Mouse (Mus musculus): ENCODE results near the gene Tmem248. TPM values are rescaled to one million over a fixed set of nuclear protein-coding genes. Genes with fewer than 3 reads are reported as not detected.
A peak's percentile ranks its signal among the peaks of the same experiment; 100 is the strongest.

The Tmem248 gene
- polyA plus RNA-seq, 1 experiment from 2014 or later: 42.3 TPM

- H3K79me2 ChIP-seq (ENCODE audit: inconsistent target): peaks cover 40% of the 10 kb centered on the region
- no peaks in the 10 kb centered on the region for H3K36me3 ChIP-seq (ENCODE audit: inconsistent target)
- WGBS (ENCODE audit: missing documents): 54% methylated on average over 2 of the region's 2 CpGs
- H3K4me3 ChIP-seq (ENCODE audit: inconsistent target): peak overlapping the region; percentile 85
- H3K27ac ChIP-seq: peak overlapping the region; percentile 69
Observed at GRCm38 (mm10) chr5:130221316-130221715, 4.4 kb downstream of the Tmem248 start.

- Histone ChIP-seq H3K27ac (peak overlapping the region; percentile 69), H3K4me3 (ENCODE audit: inconsistent target) (peak overlapping the region; percentile 85), H3K36me3 (ENCODE audit: inconsistent target) (no peaks in the 10 kb centered on the region), H3K79me2 (ENCODE audit: inconsistent target) (peaks cover 44% of the 10 kb centered on the region)
- WGBS (ENCODE audit: missing documents): 3% methylated on average over 10 of the region's 10 CpGs
Observed at GRCm38 (mm10) chr5:130221760-130222145, 4.9 kb downstream of the Tmem248 start.

GRCm38 (mm10) chr5:130222146-130223004, 5.5 kb downstream of the Tmem248 start:
- H3K36me3 ChIP-seq (ENCODE audit: inconsistent target): no peaks in the 10 kb centered on the region
- under 1% methylated on average over 88 of the region's 88 CpGs for WGBS (ENCODE audit: missing documents)
- H3K27ac ChIP-seq: peak overlapping the region; percentile 69
- H3K4me3 ChIP-seq (ENCODE audit: inconsistent target): peak overlapping the region; percentile 85
- peaks cover 50% of the 10 kb centered on the region for H3K79me2 ChIP-seq (ENCODE audit: inconsistent target)

- Histone ChIP-seq H3K27ac (no peak overlapping the region), H3K79me2 (ENCODE audit: inconsistent target) (peaks cover 94% of the 10 kb centered on the region), H3K36me3 (ENCODE audit: inconsistent target) (peaks cover 18% of the 10 kb centered on the region; the same call in 1 of the 2 replicates), H3K4me3 (ENCODE audit: inconsistent target) (no peak overlapping the region)
- 97% methylated on average over 3 of the region's 3 CpGs for WGBS (ENCODE audit: missing documents)
Observed at GRCm38 (mm10) chr5:130226790-130227189, 9.9 kb downstream of the Tmem248 start.

GRCm38 (mm10) chr5:130228120-130228519, 11.2 kb downstream of the Tmem248 start:
- 5% methylated on average over 4 of the region's 4 CpGs for WGBS (ENCODE audit: missing documents)
- Histone ChIP-seq H3K79me2 (ENCODE audit: inconsistent target) (peaks cover 100% of the 10 kb centered on the region), H3K36me3 (ENCODE audit: inconsistent target) (peaks cover 31% of the 10 kb centered on the region), H3K27ac (no peak overlapping the region), H3K4me3 (ENCODE audit: inconsistent target) (no peak overlapping the region)

GRCm38 (mm10) chr5:130236302-130236701, 19.4 kb downstream of the Tmem248 start:
- H3K79me2 ChIP-seq (ENCODE audit: inconsistent target): peaks cover 43% of the 10 kb centered on the region; the same call in 1 of the 2 replicates
- H3K4me3 ChIP-seq (ENCODE audit: inconsistent target): no peak overlapping the region
- 50% methylated on average over 5 of the region's 8 CpGs for WGBS (ENCODE audit: missing documents)
- peaks cover 92% of the 10 kb centered on the region for H3K36me3 ChIP-seq (ENCODE audit: inconsistent target)
- H3K27ac ChIP-seq: no peak overlapping the region

GRCm38 (mm10) chr5:130239236-130239635, 22.4 kb downstream of the Tmem248 start:
- Histone ChIP-seq H3K27ac (no peak overlapping the region), H3K4me3 (ENCODE audit: inconsistent target) (no peak overlapping the region), H3K79me2 (ENCODE audit: inconsistent target) (peaks cover 14% of the 10 kb centered on the region; the same call in 1 of the 2 replicates), H3K36me3 (ENCODE audit: inconsistent target) (peaks cover 88% of the 10 kb centered on the region)
- 88% methylated on average over 7 of the region's 7 CpGs for WGBS (ENCODE audit: missing documents)

- peaks cover 8% of the 10 kb centered on the region; the same call in 1 of the 2 replicates for H3K79me2 ChIP-seq (ENCODE audit: inconsistent target)
- 93% methylated on average over 2 of the region's 2 CpGs for WGBS (ENCODE audit: missing documents)
- peaks cover 87% of the 10 kb centered on the region for H3K36me3 ChIP-seq (ENCODE audit: inconsistent target)
- no peak overlapping the region for H3K4me3 ChIP-seq (ENCODE audit: inconsistent target)
- H3K27ac ChIP-seq: no peak overlapping the region
Observed at GRCm38 (mm10) chr5:130239856-130240255, 23.0 kb downstream of the Tmem248 start.

- Histone ChIP-seq H3K79me2 (ENCODE audit: inconsistent target) (peaks cover 4% of the 10 kb centered on the region; the same call in 1 of the 2 replicates), H3K36me3 (ENCODE audit: inconsistent target) (peaks cover 87% of the 10 kb centered on the region), H3K4me3 (ENCODE audit: inconsistent target) (no peak overlapping the region), H3K27ac (no peak overlapping the region)
- 94% methylated on average over 12 of the region's 12 CpGs for WGBS (ENCODE audit: missing documents)
Observed at GRCm38 (mm10) chr5:130241426-130241825, 24.5 kb downstream of the Tmem248 start.

GRCm38 (mm10) chr5:130247823-130248222, 30.9 kb downstream of the Tmem248 start:
- H3K36me3 ChIP-seq (ENCODE audit: inconsistent target): peaks cover 86% of the 10 kb centered on the region
- no peak overlapping the region for H3K4me3 ChIP-seq (ENCODE audit: inconsistent target)
- H3K27ac ChIP-seq: peak overlapping the region; percentile 55
- peaks cover 46% of the 10 kb centered on the region for H3K79me2 ChIP-seq (ENCODE audit: inconsistent target)
- 12% methylated on average over 5 of the region's 5 CpGs for WGBS (ENCODE audit: missing documents)

GRCm38 (mm10) chr5:130254164-130255016, 37.5 kb downstream of the Tmem248 start:
- peak overlapping the region; percentile 86 for H3K27ac ChIP-seq
- WGBS (ENCODE audit: missing documents): 3% methylated on average over 18 of the region's 19 CpGs
- H3K36me3 ChIP-seq (ENCODE audit: inconsistent target): peaks cover 32% of the 10 kb centered on the region
- peak overlapping the region; percentile 98 for H3K4me3 ChIP-seq (ENCODE audit: inconsistent target)
- H3K79me2 ChIP-seq (ENCODE audit: inconsistent target): peaks cover 70% of the 10 kb centered on the region

- peak within 1 kb of the TSS; percentile 86 for H3K27ac ChIP-seq
- peaks cover 26% of the 10 kb centered on the region for H3K36me3 ChIP-seq (ENCODE audit: inconsistent target)
- H3K4me3 ChIP-seq (ENCODE audit: inconsistent target): peak within 1 kb of the TSS; percentile 98
- peaks cover 64% of the 10 kb centered on the region for H3K79me2 ChIP-seq (ENCODE audit: inconsistent target)
- under 1% methylated on average over 52 of the region's 52 CpGs for WGBS (ENCODE audit: missing documents)
Observed at GRCm38 (mm10) chr5:130255017-130255720, 38.3 kb downstream of the Tmem248 start, which contains the start of the genes Sbds and Tyw1. Gene Sbds (minus strand): TSS chr5:130255530. Gene Tyw1 (plus strand): TSS chr5:130255619.

GRCm38 (mm10) chr5:130255799-130256525, 39.1 kb downstream of the Tmem248 start:
- peak overlapping the region; percentile 8; the same call in 1 of the 2 replicates for H3K27ac ChIP-seq
- peak overlapping the region; percentile 98 for H3K4me3 ChIP-seq (ENCODE audit: inconsistent target)
- H3K79me2 ChIP-seq (ENCODE audit: inconsistent target): peaks cover 56% of the 10 kb centered on the region
- 21% methylated on average over 19 of the region's 20 CpGs for WGBS (ENCODE audit: missing documents)
- H3K36me3 ChIP-seq (ENCODE audit: inconsistent target): peaks cover 19% of the 10 kb centered on the region
